In the genomic region with DNA sequence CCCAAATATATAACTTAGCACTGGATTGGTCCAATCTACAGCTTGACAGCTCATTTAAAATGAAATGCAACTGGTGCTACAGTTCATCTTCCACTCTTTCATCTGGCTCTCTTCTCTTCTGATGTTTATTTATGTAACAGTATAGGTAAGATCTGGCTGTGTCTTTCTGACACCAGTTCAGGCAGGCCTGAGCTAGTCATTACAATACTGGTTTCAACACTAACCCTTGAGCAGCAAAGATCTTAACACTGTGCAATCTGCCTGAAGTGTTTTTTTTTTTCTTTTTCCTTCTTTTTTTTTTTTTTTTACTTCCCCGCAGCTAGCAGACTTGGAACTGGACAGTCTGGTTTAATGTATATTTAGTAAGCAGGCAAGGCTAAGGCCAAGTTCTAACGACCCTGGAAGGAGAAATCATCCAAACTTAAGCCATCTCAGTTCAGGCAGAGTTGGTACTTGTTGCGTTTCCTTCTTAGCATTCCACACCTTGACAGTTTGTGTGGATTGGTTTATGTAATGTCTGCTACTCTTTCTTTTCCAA, we compare ENCODE assay signal across 21 mouse cellular contexts.
"Had no signal": no experiment of that assay in that cellular context is flagged by ENCODE, and none has a peak within 500 bp of the region (broad histone marks: within the 10 kb centered on the region; RNA-seq: fewer than 3 reads in every experiment).

No protein-coding gene starts in this region.

- H3K9me3 ChIP-seq: limb, embryonic 10.5 days; limb, embryonic 13.5 days; liver, embryonic 12.5 days; liver, embryonic 15.5 days; megakaryocyte, embryonic 14.5 days; midbrain, embryonic 10.5 days; neural tube, embryonic 12.5 days; neural tube, embryonic 15.5 days had no signal

- ATAC-seq: intestine, postnatal 0 days; liver, embryonic 12.5 days had no signal

- H3K4me3 ChIP-seq: limb, embryonic 10.5 days; limb, embryonic 13.5 days; liver, embryonic 12.5 days; liver, embryonic 15.5 days; megakaryocyte, embryonic 14.5 days; midbrain, embryonic 10.5 days; neural tube, embryonic 12.5 days; neural tube, embryonic 15.5 days had no signal

- H3K4me2 ChIP-seq: limb, embryonic 13.5 days; liver, embryonic 12.5 days; liver, embryonic 15.5 days; neural tube, embryonic 12.5 days; neural tube, embryonic 15.5 days had no signal

- H3K27me3 ChIP-seq: limb, embryonic 13.5 days; liver, embryonic 12.5 days; liver, embryonic 15.5 days; megakaryocyte, embryonic 14.5 days; neural tube, embryonic 12.5 days; neural tube, embryonic 15.5 days had no signal

- H3K4me1 ChIP-seq: limb, embryonic 13.5 days; liver, embryonic 12.5 days; liver, embryonic 15.5 days; megakaryocyte, embryonic 14.5 days; neural tube, embryonic 12.5 days; neural tube, embryonic 15.5 days had no signal

- H3K27ac ChIP-seq: limb, embryonic 10.5 days; limb, embryonic 13.5 days; liver, embryonic 12.5 days; liver, embryonic 15.5 days; midbrain, embryonic 10.5 days; neural tube, embryonic 12.5 days; neural tube, embryonic 15.5 days had no signal

- DNase-seq: kidney, adult 8-10 months; kidney, postnatal 14 days; kidney, postnatal 4 days; liver; lung, adult 18-20 months; lung, postnatal 14 days; midbrain, embryonic 14.5 days; right cerebral cortex, adult 18-20 months; right cerebral cortex, postnatal 14 days; right cerebral cortex, postnatal 4 days; thymus, adult 18-20 months; thymus, postnatal 4 days had no signal

- H3K9ac ChIP-seq: limb, embryonic 13.5 days; liver, embryonic 12.5 days; liver, embryonic 15.5 days; neural tube, embryonic 12.5 days; neural tube, embryonic 15.5 days had no signal

- H3K36me3 ChIP-seq: limb, embryonic 10.5 days; limb, embryonic 13.5 days; liver, embryonic 12.5 days; liver, embryonic 15.5 days; midbrain, embryonic 10.5 days; neural tube, embryonic 12.5 days; neural tube, embryonic 15.5 days had no signal
